Mouse (Mus musculus): ENCODE measurements at regions not wholly inside any gene's neighbourhood (a gene's known extent, or its start where the extent isn't known, plus 50 kb on each side); places are given as distances from the start of the nearest gene placed in this dataset.

GRCm38 (mm10) chr9:79295306-79295705, 423.3 kb downstream of the Col12a1 start:
- Histone ChIP-seq H3K9me3 (ENCODE audit: control insufficient read depth, low read length) (no peaks in the 10 kb centered on the region), H3K9ac (ENCODE audit: low read length) (no peak overlapping the region), H3K27me3 (ENCODE audit: control insufficient read depth, insufficient read depth, low read length) (no peaks in the 10 kb centered on the region), H3K4me1 (ENCODE audit: control insufficient read depth, insufficient read depth, low read length) (no peaks in the 10 kb centered on the region), H3K4me2 (ENCODE audit: low read depth) (no peak overlapping the region), H3K36me3 (ENCODE audit: control insufficient read depth, insufficient read depth, low read length) (no peaks in the 10 kb centered on the region), H3K4me3 (ENCODE audit: low read depth, low read length) (no peak overlapping the region), H3K27ac (ENCODE audit: low read depth, low read length) (no peak overlapping the region)
- WGBS = 87% methylated on average over 3 of the region's 3 CpGs
- ATAC-seq (ENCODE audit: insufficient read depth, low FRiP score, low TSS enrichment) = no peak
- no peak for DNase-seq (ENCODE audit: low spot score)

- WGBS = 75% methylated on average over 3 of the region's 3 CpGs
- no peaks in the 10 kb centered on the region for H3K4me1 ChIP-seq (ENCODE audit: control insufficient read depth, insufficient read depth, low read length)
- H3K9ac ChIP-seq (ENCODE audit: low read length) = no peak overlapping the region
- no peaks in the 10 kb centered on the region for H3K27me3 ChIP-seq (ENCODE audit: control insufficient read depth, insufficient read depth, low read length)
- H3K4me3 ChIP-seq (ENCODE audit: low read depth, low read length) = no peak overlapping the region
- no peak overlapping the region for H3K4me2 ChIP-seq (ENCODE audit: low read depth)
- no peak for DNase-seq (ENCODE audit: low spot score)
- ATAC-seq (ENCODE audit: insufficient read depth, low FRiP score, low TSS enrichment) = no peak
- H3K9me3 ChIP-seq (ENCODE audit: control insufficient read depth, low read length) = no peaks in the 10 kb centered on the region
- H3K27ac ChIP-seq (ENCODE audit: low read depth, low read length) = no peak overlapping the region
- H3K36me3 ChIP-seq (ENCODE audit: control insufficient read depth, insufficient read depth, low read length) = no peaks in the 10 kb centered on the region
These were observed 417.1 kb downstream of the Col12a1 start for GRCm38 (mm10) chr9:79301580-79301979.

- 64% methylated on average over 3 of the region's 3 CpGs for WGBS
- Histone ChIP-seq H3K27me3 (ENCODE audit: control insufficient read depth, insufficient read depth, low read length) (no peaks in the 10 kb centered on the region), H3K36me3 (ENCODE audit: control insufficient read depth, insufficient read depth, low read length) (no peaks in the 10 kb centered on the region), H3K4me3 (ENCODE audit: low read depth, low read length) (no peak overlapping the region), H3K9ac (ENCODE audit: low read length) (no peak overlapping the region), H3K4me2 (ENCODE audit: low read depth) (no peak overlapping the region), H3K9me3 (ENCODE audit: control insufficient read depth, low read length) (no peaks in the 10 kb centered on the region), H3K4me1 (ENCODE audit: control insufficient read depth, insufficient read depth, low read length) (no peaks in the 10 kb centered on the region), H3K27ac (ENCODE audit: low read depth, low read length) (no peak overlapping the region)
- DNase-seq (ENCODE audit: low spot score) = no peak
- ATAC-seq (ENCODE audit: insufficient read depth, low FRiP score, low TSS enrichment) = no peak
These were observed 408.0 kb downstream of the Col12a1 start for GRCm38 (mm10) chr9:79310591-79310990.

GRCm38 (mm10) chr9:79317411-79317810, 401.2 kb downstream of the Col12a1 start:
- Histone ChIP-seq H3K36me3 (ENCODE audit: control insufficient read depth, insufficient read depth, low read length) (no peaks in the 10 kb centered on the region), H3K27me3 (ENCODE audit: control insufficient read depth, insufficient read depth, low read length) (no peaks in the 10 kb centered on the region), H3K27ac (ENCODE audit: low read depth, low read length) (no peak overlapping the region), H3K4me1 (ENCODE audit: control insufficient read depth, insufficient read depth, low read length) (no peaks in the 10 kb centered on the region), H3K4me2 (ENCODE audit: low read depth) (no peak overlapping the region), H3K9me3 (ENCODE audit: control insufficient read depth, low read length) (no peaks in the 10 kb centered on the region), H3K9ac (ENCODE audit: low read length) (no peak overlapping the region), H3K4me3 (ENCODE audit: low read depth, low read length) (no peak overlapping the region)
- no peak for DNase-seq (ENCODE audit: low spot score)
- no peak for ATAC-seq (ENCODE audit: insufficient read depth, low FRiP score, low TSS enrichment)

- Histone ChIP-seq H3K27ac (ENCODE audit: low read depth, low read length) (no peak overlapping the region), H3K27me3 (ENCODE audit: control insufficient read depth, insufficient read depth, low read length) (no peaks in the 10 kb centered on the region), H3K9me3 (ENCODE audit: control insufficient read depth, low read length) (no peaks in the 10 kb centered on the region), H3K36me3 (ENCODE audit: control insufficient read depth, insufficient read depth, low read length) (no peaks in the 10 kb centered on the region), H3K9ac (ENCODE audit: low read length) (no peak overlapping the region), H3K4me3 (ENCODE audit: low read depth, low read length) (no peak overlapping the region), H3K4me1 (ENCODE audit: control insufficient read depth, insufficient read depth, low read length) (no peaks in the 10 kb centered on the region), H3K4me2 (ENCODE audit: low read depth) (no peak overlapping the region)
- no peak for ATAC-seq (ENCODE audit: insufficient read depth, low FRiP score, low TSS enrichment)
- no peak for DNase-seq (ENCODE audit: low spot score)
- WGBS = 90% methylated on average over 15 of the region's 15 CpGs
These were observed 372.1 kb downstream of the Col12a1 start for GRCm38 (mm10) chr9:79346371-79347096.

GRCm38 (mm10) chr9:79392020-79392419, 326.6 kb downstream of the Col12a1 start:
- WGBS = 86% methylated on average over 2 of the region's 2 CpGs
- H3K4me2 ChIP-seq (ENCODE audit: low read depth) = no peak overlapping the region
- no peak overlapping the region for H3K4me3 ChIP-seq (ENCODE audit: low read depth, low read length)
- no peaks in the 10 kb centered on the region for H3K9me3 ChIP-seq (ENCODE audit: control insufficient read depth, low read length)
- ATAC-seq (ENCODE audit: insufficient read depth, low FRiP score, low TSS enrichment) (no peak), DNase-seq (ENCODE audit: low spot score) (no peak)
- no peaks in the 10 kb centered on the region for H3K36me3 ChIP-seq (ENCODE audit: control insufficient read depth, insufficient read depth, low read length)
- H3K27me3 ChIP-seq (ENCODE audit: control insufficient read depth, insufficient read depth, low read length) = no peaks in the 10 kb centered on the region
- no peak overlapping the region for H3K9ac ChIP-seq (ENCODE audit: low read length)
- no peaks in the 10 kb centered on the region for H3K4me1 ChIP-seq (ENCODE audit: control insufficient read depth, insufficient read depth, low read length)
- H3K27ac ChIP-seq (ENCODE audit: low read depth, low read length) = no peak overlapping the region

- Histone ChIP-seq H3K4me3 (ENCODE audit: low read depth, low read length) (no peak overlapping the region), H3K4me1 (ENCODE audit: control insufficient read depth, insufficient read depth, low read length) (no peaks in the 10 kb centered on the region)
These were observed 303.6 kb downstream of the Col12a1 start for GRCm38 (mm10) chr9:79414989-79415388.

GRCm38 (mm10) chr9:79430417-79430816, 288.2 kb downstream of the Col12a1 start:
- Histone ChIP-seq H3K27ac (ENCODE audit: low read depth, low read length) (no peak overlapping the region), H3K9ac (ENCODE audit: low read length) (no peak overlapping the region), H3K9me3 (ENCODE audit: control insufficient read depth, low read length) (no peaks in the 10 kb centered on the region), H3K27me3 (ENCODE audit: control insufficient read depth, insufficient read depth, low read length) (no peaks in the 10 kb centered on the region), H3K4me3 (ENCODE audit: low read depth, low read length) (no peak overlapping the region), H3K36me3 (ENCODE audit: control insufficient read depth, insufficient read depth, low read length) (no peaks in the 10 kb centered on the region), H3K4me2 (ENCODE audit: low read depth) (no peak overlapping the region), H3K4me1 (ENCODE audit: control insufficient read depth, insufficient read depth, low read length) (no peaks in the 10 kb centered on the region)
- no peak for DNase-seq (ENCODE audit: low spot score)
- ATAC-seq (ENCODE audit: insufficient read depth, low FRiP score, low TSS enrichment) = no peak
- 91% methylated on average over 1 of the region's 1 CpGs for WGBS

More at GRCm38 (mm10) chr9:79414989-79415388, 303.6 kb downstream of the Col12a1 start:
- H3K9me3 ChIP-seq (ENCODE audit: control insufficient read depth, low read length) = no peaks in the 10 kb centered on the region
- H3K4me2 ChIP-seq (ENCODE audit: low read depth) = no peak overlapping the region
- H3K9ac ChIP-seq (ENCODE audit: low read length) = no peak overlapping the region
- H3K27me3 ChIP-seq (ENCODE audit: control insufficient read depth, insufficient read depth, low read length) = no peaks in the 10 kb centered on the region
- DNase-seq (ENCODE audit: low spot score) (no peak), ATAC-seq (ENCODE audit: insufficient read depth, low FRiP score, low TSS enrichment) (no peak)
- H3K27ac ChIP-seq (ENCODE audit: low read depth, low read length) = no peak overlapping the region
- H3K36me3 ChIP-seq (ENCODE audit: control insufficient read depth, insufficient read depth, low read length) = no peaks in the 10 kb centered on the region

GRCm38 (mm10) chr9:79437636-79438035, 281.0 kb downstream of the Col12a1 start:
- Histone ChIP-seq H3K4me1 (ENCODE audit: control insufficient read depth, insufficient read depth, low read length) (no peaks in the 10 kb centered on the region), H3K27ac (ENCODE audit: low read depth, low read length) (no peak overlapping the region), H3K36me3 (ENCODE audit: control insufficient read depth, insufficient read depth, low read length) (no peaks in the 10 kb centered on the region), H3K9ac (ENCODE audit: low read length) (no peak overlapping the region), H3K9me3 (ENCODE audit: control insufficient read depth, low read length) (no peaks in the 10 kb centered on the region), H3K4me2 (ENCODE audit: low read depth) (no peak overlapping the region), H3K4me3 (ENCODE audit: low read depth, low read length) (no peak overlapping the region), H3K27me3 (ENCODE audit: control insufficient read depth, insufficient read depth, low read length) (no peaks in the 10 kb centered on the region)
- DNase-seq (ENCODE audit: low spot score) (no peak), ATAC-seq (ENCODE audit: insufficient read depth, low FRiP score, low TSS enrichment) (no peak)
- 94% methylated on average over 3 of the region's 3 CpGs for WGBS

Measured in neural tube, embryonic 11.5 days (tissue).